Mouse (Mus musculus): Measurements from ENCODE around the gene Tnrc6b.

- no peak for TF ChIP-seq ZC3H11A (IDR thresholded peaks at IDR 0.05; ENCODE audit: borderline replicate concordance, low read depth, low read length)
- TF ChIP-seq HCFC1 (IDR thresholded peaks at IDR 0.05; ENCODE audit: borderline replicate concordance, insufficient read depth, low read length) = no peak
- TF ChIP-seq CHD2 (IDR thresholded peaks at IDR 0.05; ENCODE audit: low read depth, low read length) = no peak
- TF ChIP-seq ZNF384 (IDR thresholded peaks at IDR 0.05; ENCODE audit: low read depth, low read length) = no peak
These were observed 31.9 kb downstream of the Tnrc6b start for GRCm38 (mm10) chr15:80742991-80743474.

All from ES-E14 (cell line).